Mouse (Mus musculus) ES-Bruce4 (cell line): Measurements from ENCODE around the gene Gm4763. TPM values are rescaled to one million over a fixed set of nuclear protein-coding genes. Genes with fewer than 3 reads are reported as not detected.

Source experiments
- H3K27ac ChIP-seq: 2 replicates; pipeline ENCODE4 v1.5.1; 2012; ENCODE audit warnings: low read length, inconsistent platforms; ENCODE audit not compliant: insufficient read depth
- H3K27me3 ChIP-seq: 2 replicates; pipeline ENCODE4 v1.6.1; 2012; ENCODE audit warnings: mild to moderate bottlenecking, low read length, inconsistent platforms; ENCODE audit not compliant: control insufficient read depth, poor library complexity, insufficient read depth, severe bottlenecking
- H3K36me3 ChIP-seq: 2 replicates; pipeline ENCODE4 v1.6.1; 2012; ENCODE audit warnings: inconsistent platforms, mild to moderate bottlenecking, low read length, moderate library complexity; ENCODE audit not compliant: control insufficient read depth, poor library complexity, insufficient read depth, severe bottlenecking
- H3K4me1 ChIP-seq: one replicate; pipeline ENCODE4 v1.8.1; 2011; ENCODE audit warnings: low read length; ENCODE audit not compliant: control insufficient read depth, insufficient read depth
- H3K4me3 ChIP-seq: 2 replicates; pipeline ENCODE4 v1.5.1; 2011; ENCODE audit warnings: low read depth, mild to moderate bottlenecking, low read length
- H3K9ac ChIP-seq: 2 replicates; pipeline ENCODE4 v1.6.1; 2012; ENCODE audit warnings: low read depth, mild to moderate bottlenecking, inconsistent platforms; ENCODE audit not compliant: poor library complexity, severe bottlenecking
- H3K9me3 ChIP-seq: replicated peaks from 2 replicates; pipeline ENCODE4 v1.6.1; 2012; ENCODE audit warnings: mild to moderate bottlenecking, low read length, inconsistent platforms; ENCODE audit not compliant: control insufficient read depth, poor library complexity, insufficient read depth, severe bottlenecking
- CTCF ChIP-seq: IDR thresholded peaks from one replicate; pipeline ENCODE4 v1.8.1; 2011; ENCODE audit warnings: low read depth, low read length
- EP300 ChIP-seq: IDR thresholded peaks from 2 replicates; pipeline ENCODE4 v1.6.1; 2011; ENCODE audit warnings: low read depth, low read length; ENCODE audit not compliant: insufficient read depth
- POLR2A ChIP-seq: IDR thresholded peaks from one replicate; pipeline ENCODE4 v1.8.1; 2011; ENCODE audit warnings: low read length; ENCODE audit not compliant: insufficient read depth
- polyA plus RNA-seq: library from polyadenylated mRNA; stranded (reverse); fragments of >200 nt; gene quantifications from 2 replicates; pipeline ENCODE4 v1.2.4, GENCODE M21; 2011; ENCODE audit warnings: low read depth; ENCODE audit not compliant: missing spikeins, insufficient read depth, insufficient read length

Gene Gm4763
- polyA plus RNA-seq, 1 experiment = not detected

DNA sequence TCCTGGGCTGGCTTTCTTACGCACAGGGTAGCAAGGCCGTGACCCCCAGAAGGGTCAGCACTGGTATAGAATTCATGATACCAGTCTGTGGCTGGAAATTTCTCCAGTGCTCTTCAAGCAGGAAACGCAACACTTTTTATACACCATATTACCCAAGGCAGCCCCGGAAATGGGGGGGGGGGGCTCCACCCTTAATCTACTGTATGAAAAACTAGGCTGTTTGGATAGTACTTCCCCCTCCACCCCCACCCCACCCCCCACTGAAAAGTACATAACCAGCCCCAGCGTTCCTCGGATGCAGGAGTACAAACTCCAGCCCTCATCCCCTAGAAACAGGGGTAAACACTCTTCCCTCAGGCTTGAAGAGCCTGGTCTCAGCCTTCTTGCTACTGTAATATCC is 33.5 kb upstream of the Gm4763 start, which contains the start of gene Cd177:
Gene Cd177 (minus strand): TSS at position 101 of the 400 bp plus-strand sequence.
- no peaks in the 10 kb centered on the region for H3K4me1 ChIP-seq
- no peak within 1 kb of the TSS for H3K27ac ChIP-seq
- TF ChIP-seq POLR2A (no peak), CTCF (no peak), EP300 (no peak)
- no peaks in the 10 kb centered on the region for H3K36me3 ChIP-seq
- no peaks in the 10 kb centered on the region for H3K27me3 ChIP-seq
- no peaks in the 10 kb centered on the region for H3K9me3 ChIP-seq
- H3K9ac ChIP-seq = no peak within 1 kb of the TSS
- no peak within 1 kb of the TSS for H3K4me3 ChIP-seq

DNA sequence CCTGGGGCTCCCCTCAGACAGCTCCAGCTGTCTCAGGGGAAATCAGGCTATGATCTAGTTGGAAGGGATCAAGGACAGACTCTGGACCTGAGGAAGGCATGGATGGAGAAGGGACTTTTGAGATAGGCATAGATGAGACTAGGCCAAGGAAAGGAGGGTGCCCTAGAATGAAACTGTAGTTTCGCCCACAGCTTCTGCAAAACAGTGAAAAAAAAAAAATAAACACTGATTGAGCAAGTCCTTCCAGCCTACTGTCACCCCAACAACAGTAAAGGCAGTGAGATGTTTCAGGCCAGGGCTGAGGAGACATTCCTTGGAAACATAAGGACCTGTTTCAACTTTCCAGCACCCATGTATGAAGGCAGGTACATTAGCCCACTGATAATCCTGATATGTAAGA is 31.8 kb upstream of the Gm4763 start:
- Histone ChIP-seq H3K9ac (no peak overlapping the region), H3K4me1 (no peaks in the 10 kb centered on the region), H3K4me3 (no peak overlapping the region), H3K9me3 (no peaks in the 10 kb centered on the region), H3K36me3 (no peaks in the 10 kb centered on the region), H3K27me3 (no peaks in the 10 kb centered on the region), H3K27ac (no peak overlapping the region)
- TF ChIP-seq EP300 (no peak), POLR2A (no peak), CTCF (no peak)

DNA sequence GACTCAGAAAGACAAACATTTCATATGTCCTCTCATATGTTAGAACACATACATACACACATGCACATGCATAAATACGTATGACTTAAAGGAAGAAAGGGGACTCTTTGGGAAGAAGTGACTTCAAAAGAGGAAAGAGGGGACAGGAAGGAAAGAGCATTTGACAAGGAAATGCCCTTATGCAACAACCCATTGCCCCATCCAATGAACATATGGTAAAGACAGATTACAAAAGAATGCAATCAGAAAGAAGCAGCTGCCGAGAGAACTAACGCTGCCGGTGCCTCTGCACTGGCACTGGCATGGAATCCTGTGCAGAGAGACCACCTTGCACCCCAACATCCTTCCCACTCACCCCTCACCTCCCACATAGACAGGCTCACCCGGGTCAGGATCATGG is 26.8 kb upstream of the Gm4763 start:
- Histone ChIP-seq H3K27ac (no peak overlapping the region), H3K9me3 (no peaks in the 10 kb centered on the region), H3K4me1 (no peaks in the 10 kb centered on the region), H3K36me3 (no peaks in the 10 kb centered on the region), H3K9ac (no peak overlapping the region), H3K27me3 (no peaks in the 10 kb centered on the region), H3K4me3 (no peak overlapping the region)
- no peak for TF ChIP-seq CTCF
- no peak for TF ChIP-seq EP300
- no peak for TF ChIP-seq POLR2A

DNA sequence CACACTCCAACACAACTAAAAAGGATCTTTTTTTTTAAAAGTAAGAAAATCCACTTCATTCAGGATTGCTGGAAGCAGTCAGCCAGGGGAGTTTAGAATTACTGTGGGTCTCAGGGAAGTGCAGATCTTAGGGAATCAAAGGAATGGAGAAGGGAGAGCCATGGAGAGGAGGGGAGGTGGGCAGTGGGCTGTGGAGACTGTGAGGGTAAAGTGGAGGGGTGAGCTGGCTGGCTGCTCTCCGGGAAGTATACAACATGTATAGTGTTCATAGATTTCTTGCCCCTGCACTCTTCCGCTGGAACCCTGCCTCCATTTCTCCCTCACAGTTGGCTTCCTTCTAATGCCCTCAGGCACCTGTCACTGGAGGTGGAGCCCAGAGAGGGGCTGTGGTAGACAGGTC is 24.9 kb upstream of the Gm4763 start:
- no peak overlapping the region for H3K4me3 ChIP-seq
- no peaks in the 10 kb centered on the region for H3K27me3 ChIP-seq
- H3K9me3 ChIP-seq = no peaks in the 10 kb centered on the region
- no peak for TF ChIP-seq EP300
- TF ChIP-seq POLR2A = no peak
- TF ChIP-seq CTCF = no peak
- no peak overlapping the region for H3K27ac ChIP-seq
- H3K36me3 ChIP-seq = no peaks in the 10 kb centered on the region
- H3K4me1 ChIP-seq = no peaks in the 10 kb centered on the region
- H3K9ac ChIP-seq = no peak overlapping the region

DNA sequence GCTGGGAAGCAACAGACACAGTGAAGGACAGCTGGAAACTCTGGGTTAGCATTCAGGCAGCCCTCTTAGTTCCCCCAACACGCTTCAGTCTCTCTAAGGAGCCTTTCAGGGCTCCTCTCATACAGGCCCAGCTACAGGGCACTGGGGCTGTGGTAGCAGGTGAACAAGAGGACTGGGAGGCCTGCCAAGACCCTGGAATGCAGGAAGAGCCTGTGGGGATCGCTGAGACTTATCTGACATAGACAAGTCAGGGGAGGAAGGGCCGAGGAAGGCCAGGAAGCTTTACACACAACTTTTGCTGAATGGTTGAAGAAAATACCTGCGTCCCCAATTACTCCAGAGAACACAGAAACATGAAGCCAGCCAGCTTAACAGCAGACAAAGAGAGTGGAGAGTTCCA is 24.0 kb upstream of the Gm4763 start:
- Histone ChIP-seq H3K9me3 (no peaks in the 10 kb centered on the region), H3K36me3 (no peaks in the 10 kb centered on the region), H3K9ac (no peak overlapping the region), H3K4me3 (no peak overlapping the region), H3K27ac (no peak overlapping the region), H3K27me3 (no peaks in the 10 kb centered on the region), H3K4me1 (no peaks in the 10 kb centered on the region)
- no peak for TF ChIP-seq CTCF

DNA sequence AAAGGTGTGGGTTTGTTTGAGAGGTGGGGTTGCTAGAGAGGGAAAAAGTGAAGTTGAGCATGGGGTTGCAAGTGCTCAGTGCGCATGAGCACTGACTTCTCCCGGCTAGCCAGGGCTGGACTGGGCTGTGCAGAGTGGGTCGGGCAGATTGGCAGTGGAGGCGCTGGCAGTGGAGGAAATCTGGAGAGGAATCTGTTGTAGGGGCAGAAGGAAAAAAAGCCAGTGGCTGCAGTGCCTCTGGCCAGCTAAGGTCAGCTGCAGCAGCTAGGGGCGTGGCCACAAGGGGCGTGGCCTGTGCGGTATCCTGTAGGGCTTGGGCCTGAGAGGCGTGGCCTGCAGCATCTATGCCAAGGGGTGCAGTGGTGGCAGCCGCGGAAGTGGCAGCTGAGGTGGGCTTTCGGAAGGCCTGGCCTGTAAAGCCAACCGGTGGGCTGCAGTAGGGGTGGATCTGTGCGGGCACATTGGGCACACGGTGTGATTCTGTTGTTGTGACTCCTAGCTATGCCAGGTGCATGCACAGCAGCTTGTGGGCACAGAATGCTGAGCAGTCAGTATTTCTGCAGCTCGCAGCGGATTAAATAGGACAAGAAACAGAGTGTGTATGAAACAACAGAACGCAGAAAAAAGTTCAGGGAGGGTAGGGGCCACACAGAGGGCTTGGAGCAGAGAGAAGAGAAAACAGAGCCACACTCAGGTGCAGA is 9.4 kb upstream of the Gm4763 start:
- no peak overlapping the region for H3K27ac ChIP-seq
- H3K36me3 ChIP-seq = no peaks in the 10 kb centered on the region
- no peak overlapping the region for H3K4me3 ChIP-seq
- H3K9ac ChIP-seq = no peak overlapping the region
- TF ChIP-seq POLR2A (no peak), EP300 (no peak), CTCF (no peak)
- no peaks in the 10 kb centered on the region for H3K27me3 ChIP-seq
- H3K9me3 ChIP-seq = 0 out of 2 replicates have a peak, but pooled peaks cover under 1% of the 10 kb centered on the region
- H3K4me1 ChIP-seq = no peaks in the 10 kb centered on the region
